Mouse (Mus musculus) MEL (cell line): ENCODE results near the gene Nt5c3b. TPM values are rescaled to one million over a fixed set of nuclear protein-coding genes. Genes with fewer than 3 reads are reported as not detected.

Experiments used
- DNase-seq: peaks from one replicate; pipeline ENCODE4 v3.0.0; 2011; ENCODE audit warnings: low read depth, low spot score
- H3K27ac ChIP-seq: 2 replicates; pipeline ENCODE4 v1.5.1; 2012; ENCODE audit warnings: low read depth, mild to moderate bottlenecking, control low read depth, low read length, moderate library complexity; ENCODE audit not compliant: control insufficient read depth
- H3K27me3 ChIP-seq, 2 experiments: fragments of 150-350 bp in 1 of 2; sonication (generic) in 1 of 2; 2 replicates each; pipeline ENCODE4 v1.6.1; 2012; ENCODE audit warnings: low read length in 2 of 2, mild to moderate bottlenecking in 2 of 2, improper control_type of control experiment in 1 of 2, moderate library complexity in 1 of 2; ENCODE audit not compliant: insufficient read depth in 2 of 2, control insufficient read depth in 1 of 2
- H3K36me3 ChIP-seq, 2 experiments: 2 replicates each; pipeline ENCODE4 v1.6.1; 2012 to 2014; ENCODE audit warnings: low read length in 2 of 2, improper control_type of control experiment in 1 of 2, inconsistent platforms in 1 of 2, mild to moderate bottlenecking in 1 of 2; ENCODE audit not compliant: insufficient read depth in 2 of 2, control insufficient read depth in 1 of 2
- H3K4me1 ChIP-seq, 2 experiments: fragments of 150-350 bp in 1 of 2; sonication (generic) in 1 of 2; 2 replicates each; pipeline ENCODE4 v1.6.1; 2012; ENCODE audit warnings: low read length in 2 of 2, improper control_type of control experiment in 1 of 2, mild to moderate bottlenecking in 1 of 2; ENCODE audit not compliant: insufficient read depth in 2 of 2, control insufficient read depth in 1 of 2
- H3K4me3 ChIP-seq, 2 experiments: fragments of 150-350 bp in 1 of 2; sonication (generic) in 1 of 2; 2 replicates each; pipeline ENCODE4 v1.5.1; 2012; ENCODE audit warnings: low read depth in 2 of 2, low read length in 2 of 2, mild to moderate bottlenecking in 2 of 2, moderate library complexity in 2 of 2, control low read depth in 1 of 2, improper control_type of control experiment in 1 of 2; ENCODE audit not compliant: control insufficient read depth in 1 of 2, insufficient read depth in 1 of 2
- H3K79me2 ChIP-seq: 2 replicates; pipeline ENCODE4 v1.6.1; 2012; ENCODE audit warnings: mild to moderate bottlenecking, low read length, moderate library complexity; ENCODE audit not compliant: control insufficient read depth, poor library complexity, insufficient read depth
- H3K9ac ChIP-seq: 2 replicates; pipeline ENCODE4 v1.6.1; 2012; ENCODE audit warnings: low read depth, mild to moderate bottlenecking, control low read depth, low read length, moderate library complexity; ENCODE audit not compliant: control insufficient read depth, poor library complexity, severe bottlenecking
- H3K9me3 ChIP-seq: fragments of 150-350 bp; sonication (generic); replicated peaks from 2 replicates; pipeline ENCODE4 v1.6.1; 2012; ENCODE audit warnings: mild to moderate bottlenecking, low read length, improper control_type of control experiment, moderate library complexity; ENCODE audit not compliant: insufficient read depth
- E2F4 ChIP-seq: IDR thresholded peaks from 2 replicates; pipeline ENCODE4 v1.6.1; 2011; ENCODE audit warnings: low read depth, low read length, improper control_type of control experiment, borderline replicate concordance
- ETS1 ChIP-seq: IDR thresholded peaks from 2 replicates; pipeline ENCODE4 v1.6.1; 2012; ENCODE audit warnings: low read depth, mild to moderate bottlenecking, inconsistent platforms, low read length, improper control_type of control experiment, moderate library complexity
- GABPA ChIP-seq: IDR thresholded peaks from 2 replicates; pipeline ENCODE4 v1.6.1; 2012; ENCODE audit warnings: low read depth, mild to moderate bottlenecking, inconsistent platforms, low read length, improper control_type of control experiment, moderate library complexity
- MAFK ChIP-seq: IDR thresholded peaks from 2 replicates; pipeline ENCODE4 v1.6.1; 2011; ENCODE audit warnings: low read depth, mild to moderate bottlenecking, low read length, improper control_type of control experiment, borderline replicate concordance
- MAX ChIP-seq: IDR thresholded peaks from 2 replicates; pipeline ENCODE4 v1.6.1; 2011; ENCODE audit warnings: low read length, improper control_type of control experiment
- MAZ ChIP-seq: IDR thresholded peaks from 2 replicates; pipeline ENCODE4 v1.6.1; 2012; ENCODE audit warnings: low read depth, mild to moderate bottlenecking, inconsistent platforms, low read length, improper control_type of control experiment
- MXI1 ChIP-seq: IDR thresholded peaks from 2 replicates; pipeline ENCODE4 v1.6.1; 2011; ENCODE audit warnings: mild to moderate bottlenecking, low read depth, low read length, improper control_type of control experiment
- NRF1 ChIP-seq: IDR thresholded peaks from 2 replicates; pipeline ENCODE4 v1.6.1; 2014; ENCODE audit warnings: low read depth, mild to moderate bottlenecking, inconsistent platforms, low read length, improper control_type of control experiment, moderate library complexity; ENCODE audit not compliant: poor library complexity, insufficient read depth, severe bottlenecking
- POLR2A ChIP-seq, 2 experiments: IDR thresholded peaks; 2 replicates each; pipeline ENCODE4 v1.6.1; 2011 to 2012; ENCODE audit warnings: low read length in 2 of 2, mild to moderate bottlenecking in 2 of 2, control low read depth in 1 of 2, improper control_type of control experiment in 1 of 2, low read depth in 1 of 2, moderate library complexity in 1 of 2; ENCODE audit not compliant: control insufficient read depth in 1 of 2, insufficient read depth in 1 of 2, poor library complexity in 1 of 2
- POLR2AphosphoS2 ChIP-seq: IDR thresholded peaks from 2 replicates; pipeline ENCODE4 v1.6.1; 2011; ENCODE audit warnings: low read length, improper control_type of control experiment
- POLR2AphosphoS5 ChIP-seq: IDR thresholded peaks from 2 replicates; pipeline ENCODE4 v1.6.1; 2012; ENCODE audit warnings: low read depth, borderline replicate concordance, mild to moderate bottlenecking, inconsistent platforms, low read length, moderate library complexity, mixed read lengths
- RCOR1 ChIP-seq: IDR thresholded peaks from 2 replicates; pipeline ENCODE4 v1.6.1; 2012; ENCODE audit warnings: low read depth, mild to moderate bottlenecking, inconsistent platforms, low read length, improper control_type of control experiment
- SIN3A ChIP-seq: IDR thresholded peaks from 2 replicates; pipeline ENCODE4 v1.6.1; 2012; ENCODE audit warnings: low read length, improper control_type of control experiment, inconsistent platforms
- SMC3 ChIP-seq: IDR thresholded peaks from 2 replicates; pipeline ENCODE4 v1.6.1; 2011; ENCODE audit warnings: low read depth, low read length, improper control_type of control experiment
- TBP ChIP-seq: IDR thresholded peaks from 2 replicates; pipeline ENCODE4 v1.8.0; 2011; ENCODE audit warnings: low read depth, low read length, improper control_type of control experiment
- TCF12 ChIP-seq: IDR thresholded peaks from 2 replicates; pipeline ENCODE4 v1.6.1; 2014; ENCODE audit warnings: low read depth, mild to moderate bottlenecking, inconsistent platforms, low read length, improper control_type of control experiment, moderate library complexity
- USF1 ChIP-seq: IDR thresholded peaks from 2 replicates; pipeline ENCODE4 v1.6.1; 2014; ENCODE audit warnings: low read depth, mild to moderate bottlenecking, inconsistent platforms, low read length, improper control_type of control experiment, moderate library complexity
- ZMIZ1 ChIP-seq: IDR thresholded peaks from 2 replicates; pipeline ENCODE4 v1.6.1; 2012; ENCODE audit warnings: low read depth, mild to moderate bottlenecking, inconsistent platforms, low read length, improper control_type of control experiment, moderate library complexity
- ZNF384 ChIP-seq: IDR thresholded peaks from 2 replicates; pipeline ENCODE4 v1.6.1; 2012; ENCODE audit warnings: low read depth, mild to moderate bottlenecking, inconsistent platforms, low read length, improper control_type of control experiment
- polyA plus RNA-seq, 2 experiments: library from polyadenylated mRNA; stranded (reverse) in 1 of 2; unstranded in 1 of 2; fragments of >175 nt in 1 of 2; fragments of >200 nt in 1 of 2; gene quantifications; 2 replicates each; pipeline versions ENCODE4 v1.2.1 to v1.2.4; 2012; ENCODE audit warnings: low replicate concordance in 2 of 2, low read depth in 1 of 2; ENCODE audit not compliant: insufficient read length in 2 of 2, insufficient read depth in 1 of 2, missing spikeins in 1 of 2
- total RNA-seq: library from RNA; depleted of rRNA; stranded (reverse); fragments of 300-350 nt; gene quantifications from 2 replicates; pipeline ENCODE4 v1.2.3, GENCODE M21; 2012

Nt5c3b gene
- total and polyA plus RNA-seq, 3 experiments: 61.3 to 287 (median 79.2) TPM

GRCm38 (mm10) chr11:100428612-100429199 is 12.9 kb downstream of the Nt5c3b start:
- no peak overlapping the region for H3K9ac ChIP-seq
- no peak for DNase-seq

GRCm38 (mm10) chr11:100426820-100427219 is 14.8 kb downstream of the Nt5c3b start:
- no peak overlapping the region for H3K9ac ChIP-seq
- no peaks in the 10 kb centered on the region for H3K9me3 ChIP-seq
- no peaks in the 10 kb centered on the region for H3K27me3 ChIP-seq
- TF ChIP-seq SMC3 (no peak), POLR2AphosphoS5 (no peak), E2F4 (no peak), ZMIZ1 (no peak), ETS1 (no peak)
- H3K79me2 ChIP-seq: no peaks in the 10 kb centered on the region
- peaks cover 2 to 8% of the 10 kb centered on the region in 2 experiments for H3K4me1 ChIP-seq
- H3K27ac ChIP-seq: no peak overlapping the region
- no peak overlapping the region for H3K4me3 ChIP-seq
- peaks cover 0 to 4% of the 10 kb centered on the region in 2 experiments; a peak in 2 of 4 replicates for H3K36me3 ChIP-seq
- no peak for DNase-seq

More at GRCm38 (mm10) chr11:100428612-100429199, 12.9 kb downstream of the Nt5c3b start:
- H3K36me3 ChIP-seq: peaks cover 0 to 4% of the 10 kb centered on the region in 2 experiments; a peak in 2 of 4 replicates
- no peaks in the 10 kb centered on the region for H3K27me3 ChIP-seq
- H3K4me3 ChIP-seq: no peak overlapping the region
- no peaks in the 10 kb centered on the region for H3K79me2 ChIP-seq
- no peak overlapping the region for H3K27ac ChIP-seq
- no peaks in the 10 kb centered on the region for H3K9me3 ChIP-seq
- TF ChIP-seq MAX (no peak), USF1 (no peak), NRF1 (no peak), TCF12 (no peak), MAZ (no peak), RCOR1 (no peak), ETS1 (no peak), MAFK (no peak), POLR2AphosphoS2 (no peak), ZNF384 (no peak), SIN3A (no peak), GABPA (no peak), TBP (no peak), MXI1 (no peak), POLR2A (IDR thresholded peaks at IDR 0.05; ENCODE audit: control insufficient read depth in 1 of 2, insufficient read depth in 1 of 2, low read depth in 1 of 2, low read length in 2 of 2, poor library complexity in 1 of 2) (no peak)
- H3K4me1 ChIP-seq: peaks cover 2 to 8% of the 10 kb centered on the region in 2 experiments
